Mouse (Mus musculus): ENCODE results near the gene Tas1r3.

- TF ChIP-seq CTCF (IDR thresholded peaks at IDR 0.05; ENCODE audit: control insufficient read depth, insufficient read depth, insufficient read length) (no peak), MYOG (IDR thresholded peaks at IDR 0.05; ENCODE audit: control insufficient read depth, extremely low read depth, insufficient read length) (no peak), USF1 (IDR thresholded peaks at IDR 0.05; ENCODE audit: low read depth) (no peak), MAX (IDR thresholded peaks at IDR 0.05) (no peak), FOSL1 (IDR thresholded peaks at IDR 0.05; ENCODE audit: insufficient read depth, low read length, poor library complexity, severe bottlenecking) (no peak)
Observed at GRCm38 (mm10) chr4:155856881-155857280, 6.3 kb downstream of the Tas1r3 start.
